Mouse (Mus musculus) embryonic fibroblast, embryonic 13.5 days (primary cell): ENCODE measurements at regions not wholly inside any gene's neighbourhood (a gene's known extent, or its start where the extent isn't known, plus 50 kb on each side); places are given as distances from the start of the nearest gene placed in this dataset.
A peak's percentile ranks its signal among the peaks of the same experiment; 100 is the strongest.

Source experiments
- H3K27ac ChIP-seq: 2 replicates; pipeline ENCODE4 v1.5.1; 2012; ENCODE audit warnings: low read length, control low read depth, inconsistent platforms; ENCODE audit not compliant: insufficient read depth
- H3K4me1 ChIP-seq: 2 replicates; pipeline ENCODE4 v1.6.1; 2011; ENCODE audit warnings: low read length; ENCODE audit not compliant: control insufficient read depth, insufficient read depth
- H3K4me3 ChIP-seq: 2 replicates; pipeline ENCODE4 v1.5.1; 2011; ENCODE audit warnings: mild to moderate bottlenecking, control low read depth, low read length; ENCODE audit not compliant: insufficient read depth
- CTCF ChIP-seq: IDR thresholded peaks from 2 replicates; pipeline ENCODE4 v1.5.1; 2011; ENCODE audit warnings: mild to moderate bottlenecking, control low read depth, low read length, moderate library complexity, borderline replicate concordance; ENCODE audit not compliant: insufficient read depth
- POLR2A ChIP-seq: IDR thresholded peaks from 2 replicates; pipeline ENCODE4 v1.6.1; 2011; ENCODE audit warnings: low read depth, mild to moderate bottlenecking, control low read depth, low read length, moderate library complexity

- H3K4me3 ChIP-seq: no peak overlapping the region
- no peak for TF ChIP-seq CTCF
- TF ChIP-seq POLR2A: no peak
- H3K4me1 ChIP-seq: 0 out of 2 replicates have a peak, but pooled peaks cover 9% of the 10 kb centered on the region
- no peak overlapping the region for H3K27ac ChIP-seq
Measured at GRCm38 (mm10) chr14:25174402-25174801, 284.6 kb upstream of the Zmiz1 start.

- Histone ChIP-seq H3K4me1 (0 out of 2 replicates have a peak, but pooled peaks cover 9% of the 10 kb centered on the region), H3K4me3 (no peak overlapping the region), H3K27ac (no peak overlapping the region)
- TF ChIP-seq CTCF (no peak), POLR2A (no peak)
Measured at GRCm38 (mm10) chr14:25176206-25176605, 282.8 kb upstream of the Zmiz1 start.

GRCm38 (mm10) chr14:25180126-25180525 lies 278.9 kb upstream of the Zmiz1 start:
- Histone ChIP-seq H3K4me1 (peaks cover 10% of the 10 kb centered on the region), H3K27ac (no peak overlapping the region), H3K4me3 (no peak overlapping the region)
- TF ChIP-seq CTCF (no peak), POLR2A (no peak)

GRCm38 (mm10) chr14:25181406-25181805 lies 277.6 kb upstream of the Zmiz1 start:
- Histone ChIP-seq H3K27ac (no peak overlapping the region), H3K4me1 (peaks cover 14% of the 10 kb centered on the region), H3K4me3 (no peak overlapping the region)
- no peak for TF ChIP-seq POLR2A

GRCm38 (mm10) chr14:25184042-25184441 lies 274.9 kb upstream of the Zmiz1 start:
- Histone ChIP-seq H3K4me1 (peaks cover 23% of the 10 kb centered on the region), H3K4me3 (no peak overlapping the region), H3K27ac (no peak overlapping the region)
- no peak for TF ChIP-seq POLR2A
- TF ChIP-seq CTCF: no peak

- Histone ChIP-seq H3K4me3 (no peak overlapping the region), H3K27ac (no peak overlapping the region), H3K4me1 (peaks cover 23% of the 10 kb centered on the region)
- no peak for TF ChIP-seq POLR2A
- TF ChIP-seq CTCF: no peak
Measured at GRCm38 (mm10) chr14:25184875-25185274, 274.1 kb upstream of the Zmiz1 start.

GRCm38 (mm10) chr14:25185556-25185958 lies 273.4 kb upstream of the Zmiz1 start:
- TF ChIP-seq POLR2A (no peak), CTCF (no peak)
- Histone ChIP-seq H3K4me3 (no peak overlapping the region), H3K27ac (peak overlapping the region; percentile 35), H3K4me1 (peaks cover 23% of the 10 kb centered on the region)

- H3K4me3 ChIP-seq: no peak overlapping the region
Measured at GRCm38 (mm10) chr14:25185959-25186771, 272.8 kb upstream of the Zmiz1 start.

GRCm38 (mm10) chr14:25187715-25188114 lies 271.3 kb upstream of the Zmiz1 start:
- Histone ChIP-seq H3K4me1 (peaks cover 23% of the 10 kb centered on the region), H3K27ac (peak overlapping the region; percentile 90), H3K4me3 (no peak overlapping the region)
- no peak for TF ChIP-seq POLR2A
- no peak for TF ChIP-seq CTCF

More at GRCm38 (mm10) chr14:25185959-25186771, 272.8 kb upstream of the Zmiz1 start:
- TF ChIP-seq CTCF: no peak
- no peak for TF ChIP-seq POLR2A
- Histone ChIP-seq H3K27ac (peak overlapping the region; percentile 90), H3K4me1 (peaks cover 23% of the 10 kb centered on the region)

GRCm38 (mm10) chr14:25189256-25189655 lies 269.7 kb upstream of the Zmiz1 start:
- Histone ChIP-seq H3K4me3 (no peak overlapping the region), H3K27ac (no peak overlapping the region), H3K4me1 (peaks cover 23% of the 10 kb centered on the region)
- no peak for TF ChIP-seq POLR2A
- no peak for TF ChIP-seq CTCF

GRCm38 (mm10) chr14:25190680-25191270 lies 268.2 kb upstream of the Zmiz1 start:
- Histone ChIP-seq H3K4me1 (peaks cover 15% of the 10 kb centered on the region), H3K4me3 (no peak overlapping the region), H3K27ac (no peak overlapping the region)
- no peak for TF ChIP-seq CTCF
- no peak for TF ChIP-seq POLR2A
